Mouse (Mus musculus): ENCODE measurements around the gene Klhdc4.

Gene Klhdc4

GRCm38 (mm10) chr8:121829048-121829776 lies at the start of gene Klhdc4:
Gene Klhdc4, minus strand, starts transcription at chr8:121829569.
- peak; percentile 90 for DNase-seq

- DNase-seq, result no peak
Measured at GRCm38 (mm10) chr8:121877828-121878480, 48.6 kb upstream of the Klhdc4 start.

DNA sequence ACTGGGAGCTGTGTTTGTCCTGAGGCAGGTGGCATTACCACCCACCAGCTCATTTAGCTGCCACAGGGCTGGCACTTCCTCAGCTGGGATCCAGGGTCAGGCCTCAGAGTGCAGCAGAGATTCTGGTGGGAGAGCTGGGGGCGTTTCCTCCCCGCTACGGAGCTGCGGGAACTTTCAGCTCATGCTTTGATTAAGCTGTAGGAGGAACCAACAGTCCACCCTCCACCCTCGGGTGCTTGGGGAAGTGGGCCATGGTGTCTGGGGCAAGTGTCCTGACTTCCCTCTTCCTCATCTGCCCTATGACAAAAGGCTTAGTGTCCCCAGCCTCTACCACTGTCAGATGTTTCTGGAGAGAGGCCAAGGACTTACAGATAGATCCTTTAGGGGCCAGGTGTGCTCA lies 47.8 kb upstream of the Klhdc4 start:
- no peak for DNase-seq

DNA sequence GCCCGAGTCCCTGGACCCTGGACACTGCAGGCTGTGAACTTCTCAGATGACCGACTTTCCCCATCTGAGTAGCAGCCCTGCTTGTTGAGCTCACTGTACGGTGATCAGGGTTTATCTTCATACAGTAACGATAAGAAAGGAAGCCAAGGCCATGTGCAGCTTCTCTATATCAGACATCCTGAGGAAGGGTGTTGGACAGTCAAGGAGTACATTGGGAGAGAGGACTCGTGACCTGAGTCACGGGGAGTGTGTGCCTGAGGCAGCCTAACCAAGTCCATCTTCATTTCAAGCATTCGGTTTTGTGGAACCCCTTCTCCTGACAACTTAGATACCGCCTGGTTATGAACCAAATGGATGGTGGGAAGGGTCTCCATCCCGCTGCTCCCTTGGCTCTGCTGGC lies 46.1 kb upstream of the Klhdc4 start:
- DNase-seq, result no peak

GRCm38 (mm10) chr8:121875045-121875444 lies 45.7 kb upstream of the Klhdc4 start:
- no peak for DNase-seq

DNA sequence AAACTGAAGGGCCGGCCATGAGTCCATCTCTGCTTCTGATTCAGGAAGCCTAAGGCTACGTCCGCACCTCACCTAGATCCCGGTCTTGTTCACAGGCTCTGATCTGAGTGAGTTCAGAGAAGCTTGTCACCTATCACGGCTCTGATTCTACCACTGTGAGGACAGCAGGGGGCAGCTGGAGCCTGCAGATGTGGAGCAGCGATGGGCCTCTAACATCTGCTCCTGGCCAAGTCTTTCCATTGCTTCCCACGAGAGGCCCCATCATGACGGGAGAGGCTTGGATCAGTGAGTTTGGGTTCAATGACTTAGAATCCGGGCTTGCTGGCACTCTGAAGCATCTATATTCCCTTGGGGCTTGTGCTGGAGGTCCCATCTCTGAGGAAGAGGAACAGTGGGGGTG lies 44.7 kb upstream of the Klhdc4 start:
- no peak for DNase-seq

DNA sequence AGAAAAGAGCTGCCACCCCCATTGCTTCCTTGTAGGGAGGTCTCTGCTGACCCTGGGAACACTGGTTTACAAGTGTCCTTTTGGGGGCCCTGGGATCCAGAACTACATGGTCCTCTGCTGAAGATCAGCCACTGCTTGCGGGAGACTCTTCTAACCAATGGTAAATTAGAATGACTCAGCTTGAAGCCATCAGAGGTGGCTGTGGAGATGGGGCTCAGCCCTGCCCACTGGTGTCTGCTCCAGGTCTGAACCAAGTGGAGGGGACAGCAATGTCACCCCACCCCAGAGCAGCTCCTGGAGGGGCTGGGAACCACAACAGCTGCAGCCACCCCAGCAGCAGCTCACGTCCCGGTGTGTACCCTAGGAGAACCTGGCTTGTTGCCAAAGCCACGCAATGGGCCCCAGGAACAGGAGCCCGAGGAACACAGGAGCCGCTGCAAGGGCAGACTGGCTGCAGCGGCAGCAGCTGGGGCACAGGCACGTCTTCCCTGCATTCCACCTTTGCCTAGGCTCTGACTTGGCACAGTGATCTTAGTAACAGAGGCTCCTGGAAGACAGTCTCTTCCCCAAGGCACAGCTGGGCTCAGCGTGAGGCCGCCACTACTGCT lies 42.6 kb upstream of the Klhdc4 start:
- no peak for DNase-seq

- no peak for DNase-seq
Measured at GRCm38 (mm10) chr8:121870190-121870589, 40.8 kb upstream of the Klhdc4 start.

DNA sequence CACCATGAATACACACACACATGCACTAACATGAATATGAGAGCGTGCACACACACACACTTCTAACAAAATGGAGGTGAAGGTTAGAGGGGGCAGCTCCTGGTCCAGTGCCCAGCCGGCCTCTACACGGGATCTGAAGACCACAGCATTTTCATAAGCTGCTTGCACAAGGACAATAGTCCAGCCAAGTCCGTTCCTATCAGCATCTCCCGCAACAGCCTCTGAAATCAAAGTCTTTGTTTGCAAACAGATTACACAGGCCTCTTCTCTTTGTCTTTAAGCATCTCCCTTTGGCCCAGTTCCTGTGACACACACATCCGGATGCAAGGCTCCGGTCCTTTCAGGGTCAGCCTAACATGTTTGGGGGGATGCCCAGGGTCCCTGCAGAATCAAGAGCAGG lies 39.5 kb upstream of the Klhdc4 start:
- no peak for DNase-seq

- no peak for DNase-seq
Measured at GRCm38 (mm10) chr8:121868196-121868595, 38.8 kb upstream of the Klhdc4 start.

GRCm38 (mm10) chr8:121865356-121865755 lies 36.0 kb upstream of the Klhdc4 start:
- no peak for DNase-seq

DNA sequence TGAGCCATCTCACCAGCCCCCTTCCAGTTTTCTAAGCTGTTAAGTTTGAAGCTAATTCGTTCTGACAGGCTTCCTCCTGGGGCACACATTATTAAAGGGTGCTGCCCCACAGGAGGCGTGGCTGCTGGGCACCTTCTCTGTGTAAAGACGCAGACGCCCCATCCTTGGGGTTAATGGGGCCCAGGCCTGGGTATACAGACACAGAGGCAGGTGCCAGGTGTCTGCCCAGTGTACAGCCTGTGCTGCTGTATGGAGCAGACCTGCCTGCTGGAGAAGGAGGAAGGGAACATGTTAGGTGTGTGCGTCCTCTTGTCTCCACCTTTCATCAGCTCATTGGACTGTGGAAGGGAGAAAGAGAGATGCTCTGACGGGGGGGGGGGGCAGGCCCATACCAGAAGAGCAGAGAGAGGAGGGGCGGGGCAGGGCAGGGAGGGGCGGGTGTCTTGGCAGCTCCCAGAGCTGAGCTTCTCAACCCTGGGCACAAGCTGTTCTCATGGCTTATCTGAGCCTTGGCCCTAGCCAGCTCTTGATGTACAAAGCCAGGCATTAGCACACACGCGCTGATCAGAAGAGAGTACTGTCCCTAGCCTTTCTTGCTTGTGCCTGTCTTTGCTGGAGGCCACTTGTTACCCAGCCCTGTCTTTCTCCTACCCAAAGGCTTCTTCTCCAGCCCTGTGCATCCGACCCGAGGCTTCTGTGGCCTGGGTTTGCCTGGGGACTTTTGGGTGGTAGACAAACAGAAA lies 32.6 kb upstream of the Klhdc4 start:
- DNase-seq, result no peak

- no peak for DNase-seq
Measured at GRCm38 (mm10) chr8:121861276-121861675, 31.9 kb upstream of the Klhdc4 start.

GRCm38 (mm10) chr8:121857747-121858146 lies 28.4 kb upstream of the Klhdc4 start:
- no peak for DNase-seq

DNA sequence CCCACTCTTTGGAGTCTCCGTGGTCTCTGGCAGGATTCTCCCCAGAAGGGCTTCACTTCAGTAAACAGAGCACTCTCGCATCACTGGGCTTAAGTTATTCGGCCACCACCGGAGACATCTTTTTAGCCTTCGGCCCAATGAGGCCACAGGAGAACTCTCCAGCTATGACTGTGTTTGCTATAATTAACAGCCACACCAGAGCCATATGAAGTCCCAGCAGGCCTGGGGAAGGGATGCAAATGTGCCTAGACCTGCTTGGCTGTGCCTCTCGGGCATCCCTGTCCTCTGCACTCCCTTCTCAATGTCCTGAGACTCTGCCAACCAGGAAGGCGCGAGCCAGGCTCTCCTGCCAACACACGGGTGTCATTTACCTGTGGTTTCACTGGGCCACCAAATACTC lies 28.0 kb upstream of the Klhdc4 start:
- DNase-seq, result no peak

- no peak for DNase-seq
Measured at GRCm38 (mm10) chr8:121856071-121856746, 26.8 kb upstream of the Klhdc4 start.

- DNase-seq, result no peak
Measured at GRCm38 (mm10) chr8:121853586-121853985, 24.2 kb upstream of the Klhdc4 start.

DNA sequence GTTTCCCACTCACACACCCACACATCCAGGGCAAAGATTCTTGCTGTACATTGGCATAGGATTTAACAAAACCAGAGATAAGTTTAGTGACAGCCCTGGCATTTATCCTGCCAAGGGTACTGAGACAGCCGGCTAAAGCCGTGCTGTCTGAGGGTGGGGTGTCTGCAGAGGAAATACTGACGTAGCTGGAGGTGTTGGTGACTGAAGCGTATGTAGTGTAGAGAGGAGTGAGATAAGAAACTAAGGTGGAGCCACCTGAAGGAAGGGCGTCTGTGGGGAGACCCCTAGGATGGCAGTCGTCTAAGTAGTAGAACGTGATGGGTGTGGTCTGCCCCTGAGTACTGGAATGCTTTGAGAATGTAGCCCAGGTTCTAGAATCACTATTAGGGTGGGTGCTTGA lies 23.1 kb upstream of the Klhdc4 start:
- DNase-seq, result no peak

DNA sequence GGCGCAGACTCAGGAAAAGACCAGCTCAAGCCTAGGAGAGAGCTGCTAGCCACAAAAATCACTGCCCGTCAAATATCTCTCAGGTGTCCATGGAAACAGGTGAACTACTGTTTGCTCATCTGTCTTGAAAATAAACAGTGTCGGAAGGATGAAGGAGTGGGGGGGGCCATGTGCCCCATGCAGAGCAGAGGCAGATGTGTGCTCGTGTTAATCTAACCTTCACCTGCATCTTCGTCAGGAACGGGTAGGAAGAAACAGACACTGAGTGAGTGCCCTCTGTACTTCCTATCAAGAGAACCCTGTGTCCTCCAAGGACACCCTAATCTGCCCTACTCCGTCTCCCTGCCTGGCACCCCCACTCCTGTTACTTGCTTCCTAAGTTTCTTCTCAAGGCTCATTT lies 22.3 kb upstream of the Klhdc4 start:
- DNase-seq, result no peak

DNA sequence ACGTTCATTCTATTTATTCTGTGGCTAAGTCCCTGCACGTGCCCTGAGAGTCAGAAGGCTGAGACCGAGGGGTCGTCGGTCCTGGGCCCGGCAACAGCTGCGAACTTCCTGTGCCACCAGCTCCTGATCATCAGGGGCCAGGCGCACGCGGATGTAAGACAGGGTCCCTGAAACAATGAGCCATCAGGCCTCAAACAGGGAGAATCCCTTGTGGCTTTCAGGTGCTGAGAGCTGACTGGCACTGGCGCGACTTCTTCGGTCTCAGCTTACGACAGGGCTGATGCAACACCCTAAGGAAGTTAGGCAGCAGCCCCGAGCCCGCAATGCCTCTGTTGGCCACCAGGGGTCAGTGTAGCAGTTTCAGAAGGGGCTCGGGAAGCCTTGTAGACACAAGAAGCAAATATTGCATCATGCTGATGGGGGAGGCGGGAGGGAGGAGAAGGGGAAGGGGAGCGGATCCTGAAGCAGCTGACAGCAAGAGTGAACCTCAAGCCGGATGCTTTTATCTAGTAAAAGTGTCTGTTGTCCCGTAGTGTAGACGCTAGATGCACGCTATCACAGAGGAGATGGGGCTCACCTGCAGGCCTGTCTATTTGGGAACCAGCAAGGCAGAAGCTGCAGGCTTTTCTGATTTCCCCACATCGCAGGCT lies 21.6 kb upstream of the Klhdc4 start:
- peak; percentile 94 for DNase-seq

- DNase-seq, result no peak
Measured at GRCm38 (mm10) chr8:121850436-121850820, 21.1 kb upstream of the Klhdc4 start.

- DNase-seq, result peak; percentile 67
Measured at GRCm38 (mm10) chr8:121850018-121850417, 20.6 kb upstream of the Klhdc4 start.

All from right cerebral cortex, adult 18-20 months (tissue).